Mouse (Mus musculus): ENCODE measurements around the gene Babam1.

Babam1 gene

DNA sequence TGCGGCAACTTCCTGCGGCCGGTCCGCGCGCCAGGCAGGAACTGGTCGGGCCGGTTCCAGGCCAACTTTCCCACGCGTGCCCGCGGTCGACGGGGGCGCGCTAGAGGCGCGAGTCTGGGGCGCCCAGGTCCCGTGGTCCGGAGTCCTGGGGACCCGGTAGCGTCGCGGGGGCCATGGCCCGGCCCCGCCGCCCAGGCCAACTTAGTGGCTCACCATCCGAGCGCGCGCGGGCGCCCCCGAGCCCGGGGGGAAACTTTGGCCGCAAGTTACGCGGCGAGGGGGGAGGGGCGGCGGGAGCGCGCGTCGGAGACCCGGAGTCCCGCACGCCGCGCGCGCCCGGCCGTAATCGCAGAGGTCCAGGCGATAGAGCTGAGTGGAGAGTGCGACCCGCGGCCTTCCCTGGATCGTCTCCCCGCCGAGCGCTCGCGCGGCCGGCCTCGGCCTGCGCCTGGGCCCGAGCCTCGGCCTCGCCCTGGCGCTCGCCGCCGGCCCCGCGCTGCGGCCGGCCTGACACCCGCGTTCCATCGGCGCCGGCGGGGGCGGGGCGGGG lies 15.2 kb upstream of the Babam1 start, which contains the start of gene Nr2f6:
TSS of gene Nr2f6 (minus strand) at position 540 of the 550 bp plus-strand sequence.
- peak; percentile 85 for DNase-seq (ENCODE audit: low read depth, low spot score)

GRCm38 (mm10) chr8:71381971-71382961 lies 14.4 kb upstream of the Babam1 start:
- DNase-seq (ENCODE audit: low read depth, low spot score) = peak; percentile 86

DNA sequence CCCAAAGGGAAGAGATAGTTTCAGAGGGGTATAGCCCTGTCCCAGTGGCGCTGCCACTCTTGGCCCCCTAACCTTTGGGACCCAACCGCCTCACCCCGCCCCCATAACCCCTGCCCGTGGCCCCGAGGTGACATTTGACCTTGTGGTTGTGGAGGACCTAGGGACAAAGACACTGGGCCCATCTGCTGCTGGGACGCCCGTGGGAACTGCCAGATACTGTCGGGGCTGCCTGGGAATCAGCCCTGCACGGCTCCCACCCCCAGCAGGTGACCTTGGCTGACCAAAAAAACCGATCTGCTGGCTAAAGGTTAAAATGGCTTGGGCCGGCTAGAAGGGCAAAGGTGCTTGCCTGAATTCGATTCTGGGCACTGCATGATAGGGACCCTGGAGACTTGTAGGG lies 13.3 kb upstream of the Babam1 start:
- DNase-seq (ENCODE audit: low read depth, low spot score) = no peak

- no peak for DNase-seq (ENCODE audit: low read depth, low spot score)
Measured at GRCm38 (mm10) chr8:71383860-71384259, 12.8 kb upstream of the Babam1 start.

DNA sequence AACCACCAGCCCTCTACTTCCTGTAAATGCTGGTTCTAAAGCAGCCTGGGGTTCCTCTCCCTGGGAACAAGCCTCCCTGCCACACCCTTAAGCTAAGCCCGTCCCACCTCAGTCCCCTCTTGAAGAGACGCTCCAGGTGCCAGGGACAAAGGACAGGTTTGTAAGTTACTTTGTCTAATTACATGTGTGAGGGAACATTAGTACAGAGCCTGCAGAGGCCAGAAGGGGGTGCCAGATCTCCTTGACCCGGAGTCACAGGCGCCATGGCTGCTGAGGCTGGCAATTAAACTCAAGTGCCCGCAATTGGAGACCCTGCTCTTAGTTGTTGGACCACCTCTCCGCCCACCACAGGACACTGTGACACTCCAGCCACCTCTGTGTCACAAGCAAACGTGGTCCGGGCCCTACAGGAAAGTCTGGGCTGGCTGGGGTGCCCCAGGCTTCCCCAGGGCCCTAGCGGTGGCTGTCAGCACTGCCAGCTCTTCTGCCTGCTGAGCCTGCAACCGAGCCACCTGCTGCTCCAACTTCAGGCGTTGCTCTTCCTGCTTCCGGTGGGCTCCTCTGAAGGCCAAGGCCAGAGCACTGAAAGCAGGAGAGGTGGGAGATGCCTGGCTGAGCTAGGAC lies 11.3 kb upstream of the Babam1 start:
- peak; percentile 95 for DNase-seq (ENCODE audit: low read depth, low spot score)

- DNase-seq (ENCODE audit: low read depth, low spot score) = no peak
Measured at GRCm38 (mm10) chr8:71388267-71388666, 8.4 kb upstream of the Babam1 start.

- no peak for DNase-seq (ENCODE audit: low read depth, low spot score)
Measured at GRCm38 (mm10) chr8:71391696-71392095, 5.0 kb upstream of the Babam1 start.

- no peak for DNase-seq (ENCODE audit: low read depth, low spot score)
Measured at GRCm38 (mm10) chr8:71392391-71392790, 4.3 kb upstream of the Babam1 start.

- DNase-seq (ENCODE audit: low read depth, low spot score) = peak; percentile 80
Measured at GRCm38 (mm10) chr8:71392871-71393270, 3.8 kb upstream of the Babam1 start.

DNA sequence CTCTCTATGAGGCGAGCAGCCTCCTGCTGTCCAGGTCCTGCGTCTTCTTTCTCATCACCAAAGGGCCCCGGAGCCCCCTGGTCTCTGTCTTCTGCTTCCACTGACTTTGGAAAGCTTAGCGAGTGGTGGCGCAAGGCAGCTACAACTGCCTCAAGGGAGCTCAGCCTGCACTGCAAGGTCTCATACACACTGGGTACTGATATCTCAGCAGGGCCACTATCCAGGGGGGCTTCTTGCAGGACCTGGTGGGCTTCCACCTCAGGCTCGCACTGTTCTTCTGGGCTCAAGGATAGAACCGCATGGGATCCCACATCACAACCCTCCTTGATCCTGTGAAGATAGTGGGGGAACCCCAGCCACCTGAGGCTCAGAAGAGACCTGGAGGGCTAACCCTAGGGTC lies 2.2 kb upstream of the Babam1 start:
- no peak for DNase-seq (ENCODE audit: low read depth, low spot score)

DNA sequence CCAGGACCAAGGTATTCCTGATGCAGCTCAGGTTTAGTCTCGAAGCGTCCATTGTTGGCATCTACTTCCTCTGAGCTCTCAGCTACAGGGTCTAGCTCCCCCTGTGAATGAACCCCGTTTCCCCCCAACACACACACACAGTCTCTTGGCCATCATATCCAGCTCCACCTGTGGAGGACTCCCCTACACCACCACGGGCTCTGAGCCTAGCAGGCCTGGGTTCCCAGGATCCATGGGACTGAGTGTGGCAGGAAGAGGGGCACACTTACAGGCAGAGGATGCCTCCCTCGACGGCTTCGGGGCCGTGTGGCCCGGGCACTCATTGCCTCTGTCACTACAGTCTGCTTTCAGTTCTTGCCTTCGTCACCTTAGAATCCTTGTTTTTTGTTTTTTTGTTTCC lies 1.6 kb upstream of the Babam1 start:
- no peak for DNase-seq (ENCODE audit: low read depth, low spot score)

DNA sequence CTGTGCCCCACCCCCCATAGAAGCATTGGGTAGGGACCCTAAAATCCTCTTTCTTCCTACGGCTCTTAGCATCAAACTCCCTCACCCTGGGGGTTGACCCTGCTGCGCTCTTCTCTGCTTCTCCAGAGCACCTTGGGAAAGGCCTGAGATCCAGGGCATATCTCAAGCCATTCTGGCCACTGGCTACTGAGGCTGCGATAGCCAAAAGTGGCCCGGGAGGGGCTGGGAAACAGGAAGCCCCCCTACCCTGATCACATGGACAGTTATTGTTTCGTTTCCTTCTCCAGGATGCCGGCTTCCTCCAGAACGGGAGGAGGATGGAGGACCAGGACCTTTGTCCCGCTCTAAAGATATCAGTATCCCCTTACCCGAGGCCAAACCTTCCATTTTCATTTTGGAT lies 1.0 kb upstream of the Babam1 start, which contains the start of gene Ushbp1:
TSS of gene Ushbp1 (minus strand) at position 174 of the 400 bp plus-strand sequence.
- no peak for DNase-seq (ENCODE audit: low read depth, low spot score)

DNA sequence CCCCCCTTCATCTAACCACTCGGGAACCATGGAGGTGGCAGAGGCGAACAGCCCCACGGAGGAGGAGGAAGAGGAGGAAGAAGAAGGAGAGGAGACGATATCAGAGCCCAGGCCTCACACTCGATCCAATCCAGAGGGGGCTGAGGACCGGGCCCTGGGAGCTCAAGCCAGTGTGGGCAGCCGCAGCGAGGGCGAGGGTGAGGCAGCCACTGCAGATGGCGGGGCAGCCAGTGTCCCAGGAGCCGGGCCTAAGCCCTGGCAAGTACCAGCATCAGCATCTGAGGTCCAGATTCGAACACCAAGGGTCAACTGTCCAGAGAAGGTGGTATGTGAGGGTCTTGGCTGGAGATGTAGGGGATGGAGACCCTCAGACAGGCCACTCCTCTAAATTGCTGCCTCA lies 1.0 kb downstream of the Babam1 start:
- no peak for DNase-seq (ENCODE audit: low read depth, low spot score)

DNA sequence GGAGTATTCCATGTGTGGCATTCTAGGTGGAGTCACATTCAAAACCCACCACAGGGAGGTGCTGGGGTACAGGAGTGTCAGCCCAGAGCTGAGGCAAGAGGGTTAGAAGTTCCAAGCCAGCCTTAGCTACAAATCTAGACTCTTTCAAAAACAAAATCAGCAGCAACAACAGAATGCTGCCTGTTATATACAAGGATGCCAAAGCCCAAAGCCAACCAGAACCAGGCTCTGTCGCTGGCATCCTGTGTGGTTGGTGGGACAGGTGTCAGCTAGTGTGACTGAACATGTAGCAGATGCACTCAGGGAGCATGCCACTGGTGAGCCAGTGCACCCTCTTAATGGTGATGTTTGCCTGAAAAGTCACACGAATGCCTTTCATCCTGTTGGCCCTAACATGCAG lies 4.2 kb downstream of the Babam1 start:
- DNase-seq (ENCODE audit: low read depth, low spot score) = no peak

GRCm38 (mm10) chr8:71401454-71401853 lies 4.8 kb downstream of the Babam1 start:
- DNase-seq (ENCODE audit: low read depth, low spot score) = no peak

- DNase-seq (ENCODE audit: low read depth, low spot score) = no peak
Measured at GRCm38 (mm10) chr8:71402446-71402964, 5.8 kb downstream of the Babam1 start.

- peak; percentile 76 for DNase-seq (ENCODE audit: low read depth, low spot score)
Measured at GRCm38 (mm10) chr8:71403107-71403885, 6.6 kb downstream of the Babam1 start.

- DNase-seq (ENCODE audit: low read depth, low spot score) = no peak
Measured at GRCm38 (mm10) chr8:71404011-71404410, 7.3 kb downstream of the Babam1 start.

GRCm38 (mm10) chr8:71404951-71405351 lies 8.3 kb downstream of the Babam1 start:
- no peak for DNase-seq (ENCODE audit: low read depth, low spot score)

GRCm38 (mm10) chr8:71405401-71406098 lies 8.9 kb downstream of the Babam1 start, which contains the start of gene Ankle1:
Ankle1 (plus strand) TSS chr8:71406010.
- peak; percentile 98 for DNase-seq (ENCODE audit: low read depth, low spot score)
